Comparison of ENCODE assay signal across 28 mouse cellular contexts in genomic region chr11:52122045-52122444, GRCm38 (mm10). TPM values are rescaled to one million over a fixed set of nuclear protein-coding genes. Genes with fewer than 3 reads are reported as not detected.
"Had no signal": no experiment of that assay in that cellular context is flagged by ENCODE, and none has a peak within 500 bp of the region (broad histone marks: within the 10 kb centered on the region; RNA-seq: fewer than 3 reads in every experiment).

No protein-coding gene starts in this region.

- H3K4me3 ChIP-seq: heart, embryonic 13.5 days; heart, embryonic 15.5 days; hindbrain, embryonic 13.5 days; hindbrain, embryonic 15.5 days; layer of hippocampus, adult 2 months; left cerebral cortex, adult 2 months; limb, embryonic 10.5 days; limb, embryonic 12.5 days; liver, embryonic 13.5 days; liver, embryonic 15.5 days had no signal

- H3K4me2 ChIP-seq: heart, embryonic 11.5 days; heart, embryonic 13.5 days; heart, embryonic 15.5 days; hindbrain, embryonic 13.5 days; hindbrain, embryonic 15.5 days; limb, embryonic 12.5 days; liver, embryonic 11.5 days; liver, embryonic 13.5 days; liver, embryonic 15.5 days had no signal

- H3K27me3 ChIP-seq: heart, embryonic 13.5 days; heart, embryonic 15.5 days; hindbrain, embryonic 13.5 days; hindbrain, embryonic 15.5 days; limb, embryonic 12.5 days; liver, embryonic 13.5 days; liver, embryonic 15.5 days had no signal

- ATAC-seq: forebrain, postnatal 0 days; hindbrain, postnatal 0 days; liver, postnatal 0 days had no signal

- DNase-seq: forebrain, postnatal 0 days; gastrocnemius, postnatal 14 days; gastrocnemius, postnatal 36 days; heart, adult 18-20 months; heart, postnatal 14 days; heart, postnatal 36 days; liver; liver, embryonic 13.5 days; liver, postnatal 0 days had no signal

- H3K9ac ChIP-seq: forebrain, postnatal 0 days; heart, embryonic 13.5 days; heart, embryonic 15.5 days; hindbrain, embryonic 13.5 days; hindbrain, embryonic 15.5 days; limb, embryonic 12.5 days; liver, embryonic 13.5 days; liver, embryonic 15.5 days; liver, postnatal 0 days had no signal

- H3K4me1 ChIP-seq: heart, embryonic 15.5 days; hindbrain, embryonic 13.5 days; hindbrain, embryonic 15.5 days; limb, embryonic 10.5 days; limb, embryonic 12.5 days had no signal

- H3K27ac ChIP-seq: heart, embryonic 13.5 days; heart, embryonic 15.5 days; hindbrain, embryonic 13.5 days; hindbrain, embryonic 15.5 days; hindbrain, postnatal 0 days; layer of hippocampus, adult 2 months; left cerebral cortex, adult 2 months; limb, embryonic 10.5 days; limb, embryonic 12.5 days; liver, embryonic 13.5 days; liver, embryonic 15.5 days had no signal

- H3K9me3 ChIP-seq: heart, embryonic 15.5 days; hindbrain, embryonic 13.5 days; hindbrain, embryonic 15.5 days; limb, embryonic 10.5 days; liver, embryonic 13.5 days; liver, embryonic 15.5 days had no signal

RNA-seq across cellular contexts. Expression of gene Olfr1373, which starts 23.3 kb away (rescaled TPM):
- polyA plus RNA-seq: forebrain, postnatal 0 days; gonadal fat pad, adult 2 months; heart, embryonic 11.5 days; heart, embryonic 13.5 days; heart, embryonic 15.5 days; heart, postnatal 0 days; hindbrain, embryonic 11.5 days; hindbrain, embryonic 13.5 days; hindbrain, embryonic 15.5 days; hindbrain, postnatal 0 days; intestine, embryonic 14.5 days; kidney, embryonic 14.5 days; kidney, embryonic 16.5 days; limb, embryonic 10.5 days; limb, embryonic 12.5 days; limb, embryonic 14.5 days; liver, embryonic 11.5 days; liver, embryonic 13.5 days; liver, embryonic 15.5 days; liver, postnatal 0 days had no signal
